ENCODE assay signal across 10 mouse cellular contexts in the genomic region with DNA sequence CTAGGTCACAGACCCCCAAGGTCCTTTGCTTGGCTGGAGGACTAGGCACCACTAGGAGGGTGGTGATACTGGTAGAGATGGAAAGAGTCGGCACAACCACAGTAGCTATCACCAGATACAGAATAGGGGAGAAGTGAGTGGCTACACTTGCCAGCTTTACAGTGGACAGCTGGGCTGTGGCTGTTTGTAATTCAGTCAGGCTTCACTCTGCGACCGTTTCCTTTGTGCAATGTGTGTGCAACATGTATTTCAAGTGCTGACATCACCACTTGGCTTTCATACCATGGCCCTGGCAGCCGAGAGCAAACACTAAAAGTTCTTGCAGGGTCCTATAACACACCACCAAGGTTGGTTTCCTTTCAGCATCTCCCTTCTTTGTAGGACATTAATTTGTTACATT.
DNase-seq lines count a peak whose midpoint lies in the region; ATAC-seq and TF ChIP-seq lines count a peak whose summit lies in the region.
"Had no signal": no experiment of that assay in that cellular context is flagged by ENCODE, and none has a peak within 500 bp of the region (broad histone marks: within the 10 kb centered on the region; RNA-seq: fewer than 3 reads in every experiment).

No protein-coding gene starts in this region.

- peak overlapping the region; percentile 36; the same call in 1 of the 2 replicates for H3K27ac ChIP-seq in heart, embryonic 12.5 days (ENCODE audit: poor library complexity, severe bottlenecking)
- H3K27ac ChIP-seq in heart, embryonic 11.5 days (ENCODE audit: low read depth, low read length) = no peak overlapping the region
- no peak overlapping the region for H3K27ac ChIP-seq in kidney, adult 2 months (ENCODE audit: insufficient read depth, low read depth, low read length)

- H3K9me3 ChIP-seq in heart, embryonic 12.5 days (replicated peaks) = no peaks in the 10 kb centered on the region
- H3K9me3 ChIP-seq in heart, embryonic 11.5 days (replicated peaks; ENCODE audit: control insufficient read depth, low read length) = no peaks in the 10 kb centered on the region

- peaks cover 6% of the 10 kb centered on the region for H3K4me1 ChIP-seq in heart, embryonic 12.5 days (replicated peaks)
- H3K4me1 ChIP-seq in heart, embryonic 11.5 days (ENCODE audit: control insufficient read depth, insufficient read depth, low read length) = no peaks in the 10 kb centered on the region
- no peaks in the 10 kb centered on the region for H3K4me1 ChIP-seq in kidney, adult 2 months (ENCODE audit: control insufficient read depth, insufficient read depth, low read length)

- H3K4me3 ChIP-seq in heart, embryonic 12.5 days = no peak overlapping the region
- no peak overlapping the region for H3K4me3 ChIP-seq in heart, embryonic 11.5 days (ENCODE audit: low read depth, low read length)
- no peak overlapping the region for H3K4me3 ChIP-seq in kidney, adult 2 months (ENCODE audit: insufficient read depth, low read depth, low read length)

- no peak for TF ChIP-seq CTCF in kidney, adult 2 months (conservative IDR thresholded peaks at IDR 0.05; ENCODE audit: insufficient read depth, insufficient read length, low read depth, low read length)

- WGBS in heart, embryonic 12.5 days = 31% methylated on average over 4 of the region's 4 CpGs
- 38% methylated on average over 4 of the region's 4 CpGs for WGBS in heart, embryonic 11.5 days (ENCODE audit: insufficient replicate concordance)
- 51% methylated on average over 4 of the region's 4 CpGs for WGBS in kidney, adult 2 months

- intact Hi-C loops in gastrocnemius, postnatal 36 days (cut with DNase I) = no loop called here

- peak; percentile 6 for DNase-seq in adipocyte (ENCODE audit: low spot score)
- peak; percentile 11 to 17 for DNase-seq in gastrocnemius, postnatal 36 days
- DNase-seq in lung, postnatal 25 days (ENCODE audit: low spot score) = peak; percentile 12
- DNase-seq in thymus, postnatal 4 days = no peak
- DNase-seq in kidney, adult 2 months = no peak
- DNase-seq: cerebellum, adult 9-10 months; kidney, adult 8-10 months had no signal

- no peaks in the 10 kb centered on the region for H3K36me3 ChIP-seq in heart, embryonic 12.5 days
- H3K36me3 ChIP-seq in heart, embryonic 11.5 days (ENCODE audit: control insufficient read depth, insufficient read depth, low read length) = no peaks in the 10 kb centered on the region
- no peaks in the 10 kb centered on the region for H3K36me3 ChIP-seq in kidney, adult 2 months (ENCODE audit: control insufficient read depth, insufficient read depth, low read length)

- no peaks in the 10 kb centered on the region for H3K27me3 ChIP-seq in heart, embryonic 12.5 days (replicated peaks)
- H3K27me3 ChIP-seq in heart, embryonic 11.5 days (ENCODE audit: control insufficient read depth, insufficient read depth, low read length) = no peaks in the 10 kb centered on the region
- no peaks in the 10 kb centered on the region for H3K27me3 ChIP-seq in kidney, adult 2 months (replicated peaks; ENCODE audit: control insufficient read depth, insufficient read depth, low read length)

- TF ChIP-seq POLR2A in kidney, adult 2 months (IDR thresholded peaks at IDR 0.05; ENCODE audit: low read depth, low read length) = no peak

- H3K4me2 ChIP-seq in heart, embryonic 12.5 days = no peak overlapping the region
- no peak overlapping the region for H3K4me2 ChIP-seq in heart, embryonic 11.5 days

- no peak overlapping the region for H3K9ac ChIP-seq in heart, embryonic 12.5 days
- no peak overlapping the region for H3K9ac ChIP-seq in heart, embryonic 11.5 days (ENCODE audit: low read depth, low read length)

- ATAC-seq in heart, embryonic 12.5 days (ENCODE audit: insufficient number of reproducible peaks, low FRiP score) = peak; percentile 18; the same call in 1 of the 2 replicates
- ATAC-seq in heart, embryonic 11.5 days (replicated peaks; ENCODE audit: insufficient number of reproducible peaks, low FRiP score, low TSS enrichment) = no peak; the same call in 1 of the 2 replicates
- ATAC-seq: activated CD4-positive, CD25-positive, alpha-beta regulatory T cell, adult 4 months had no signal

Comparison
In these comparisons a context has a peak if more than half of its experiments do, and no peak if none do; other contexts are left out.
1. DNase-seq: peak in adipocyte (single experiment), gastrocnemius, postnatal 36 days (2 of 2) and lung, postnatal 25 days (single experiment); none in thymus, postnatal 4 days (single experiment) and kidney, adult 2 months (single experiment).